Mouse (Mus musculus): ENCODE results near the gene Rps6ka5. TPM values are rescaled to one million over a fixed set of nuclear protein-coding genes. Genes with fewer than 3 reads are reported as not detected.
A peak's percentile ranks its signal among the peaks of the same experiment; 100 is the strongest.

The Rps6ka5 gene
- total RNA-seq, 1 experiment from 2014 or later: 55.7 TPM

GRCm38 (mm10) chr12:100687001-100687400, 39.8 kb downstream of the Rps6ka5 start:
- no peak for ATAC-seq (ENCODE audit: extremely low read depth, insufficient number of reproducible peaks, low FRiP score, poor library complexity, severe bottlenecking)

- ATAC-seq (ENCODE audit: extremely low read depth, insufficient number of reproducible peaks, low FRiP score, poor library complexity, severe bottlenecking): no peak
These were observed 45.0 kb downstream of the Rps6ka5 start for GRCm38 (mm10) chr12:100681752-100682151.

DNA sequence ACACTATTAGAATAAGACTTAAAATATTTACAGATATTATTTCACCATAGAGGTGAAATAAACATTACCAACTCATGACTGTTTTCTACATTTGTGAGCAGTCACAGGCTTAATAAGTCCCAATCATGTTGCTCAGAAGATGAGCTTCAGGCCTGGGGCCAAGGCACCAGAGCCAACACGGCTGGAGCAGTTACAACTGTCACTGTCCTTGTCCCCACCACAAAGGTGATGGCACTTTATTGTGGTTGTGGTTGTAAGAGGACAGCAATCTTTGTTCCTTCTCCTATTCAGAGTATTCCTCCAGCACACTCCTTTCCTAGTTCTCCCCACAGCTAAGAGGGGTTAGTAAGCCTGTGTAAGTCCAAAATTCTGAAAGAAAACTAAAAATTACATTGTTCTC, 45.5 kb downstream of the Rps6ka5 start:
- no peak for ATAC-seq (ENCODE audit: extremely low read depth, insufficient number of reproducible peaks, low FRiP score, poor library complexity, severe bottlenecking)

DNA sequence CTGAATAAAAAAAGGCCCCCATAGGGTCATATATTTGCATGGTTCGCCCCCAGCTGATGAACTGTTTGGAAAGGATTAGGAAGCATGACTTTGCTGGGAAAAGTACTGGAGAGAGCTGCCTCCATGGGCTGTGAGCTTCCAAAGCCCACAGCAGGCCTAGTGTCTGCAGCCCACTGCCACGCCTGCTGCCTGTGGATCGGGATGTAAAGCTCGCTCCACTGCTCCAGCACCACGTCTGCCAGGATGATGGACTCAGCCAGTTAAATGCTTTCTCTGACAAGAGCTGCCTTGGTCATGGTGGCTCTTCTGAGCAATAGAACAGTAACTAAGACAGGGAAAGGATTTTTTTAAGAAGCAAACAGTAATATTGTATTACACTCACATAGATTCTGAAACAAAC, 46.1 kb downstream of the Rps6ka5 start:
- no peak for ATAC-seq (ENCODE audit: extremely low read depth, insufficient number of reproducible peaks, low FRiP score, poor library complexity, severe bottlenecking)

DNA sequence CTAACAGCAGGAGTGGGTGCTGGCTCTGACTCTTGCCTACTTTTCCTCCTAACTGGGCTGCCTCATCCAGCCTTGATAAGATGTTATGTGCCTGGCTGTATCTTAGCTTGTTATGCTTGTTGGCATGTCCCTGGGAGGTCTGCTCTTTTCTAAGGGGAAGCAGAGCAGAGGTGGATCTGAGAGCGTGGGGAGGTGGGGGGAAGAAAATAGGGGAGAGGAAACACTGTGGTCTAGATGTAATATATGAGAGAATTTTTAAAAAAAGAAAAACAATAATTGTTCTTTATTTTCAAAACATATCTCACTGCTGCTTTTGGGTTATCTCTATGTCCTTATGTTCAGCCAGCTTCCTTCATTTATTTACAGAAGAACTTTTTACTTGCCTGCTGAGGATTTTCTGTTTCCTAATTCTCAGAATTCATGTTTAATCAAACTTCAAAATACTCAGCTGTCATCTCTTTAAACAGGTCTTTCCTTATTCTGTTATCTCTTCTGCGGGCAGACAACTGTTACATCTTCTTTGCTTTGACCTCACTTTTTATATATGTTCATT, 56.1 kb downstream of the Rps6ka5 start:
- ATAC-seq (ENCODE audit: extremely low read depth, insufficient number of reproducible peaks, low FRiP score, poor library complexity, severe bottlenecking): no peak

GRCm38 (mm10) chr12:100665294-100665693, 61.5 kb downstream of the Rps6ka5 start:
- no peak for ATAC-seq (ENCODE audit: extremely low read depth, insufficient number of reproducible peaks, low FRiP score, poor library complexity, severe bottlenecking)

DNA sequence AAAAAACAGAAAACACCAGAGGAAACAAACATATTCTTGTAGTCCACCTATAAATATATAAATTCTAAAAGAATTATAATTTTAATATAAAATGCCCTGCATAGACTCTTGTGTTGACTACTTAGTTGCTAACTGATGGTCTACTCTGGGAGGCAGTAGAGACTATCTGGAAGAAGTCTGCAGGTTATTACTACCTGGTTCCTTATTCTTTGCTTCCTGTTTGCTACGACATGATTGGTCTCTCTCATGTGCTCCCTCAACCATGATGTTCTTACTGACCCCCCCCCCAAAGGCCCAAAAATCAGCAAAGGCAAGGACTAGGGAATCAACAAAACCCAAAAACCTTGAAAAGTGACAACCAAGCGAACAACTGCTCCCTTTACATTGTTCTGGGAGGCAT, 66.7 kb downstream of the Rps6ka5 start:
- peak; percentile 89 for ATAC-seq (ENCODE audit: extremely low read depth, insufficient number of reproducible peaks, low FRiP score, poor library complexity, severe bottlenecking)

DNA sequence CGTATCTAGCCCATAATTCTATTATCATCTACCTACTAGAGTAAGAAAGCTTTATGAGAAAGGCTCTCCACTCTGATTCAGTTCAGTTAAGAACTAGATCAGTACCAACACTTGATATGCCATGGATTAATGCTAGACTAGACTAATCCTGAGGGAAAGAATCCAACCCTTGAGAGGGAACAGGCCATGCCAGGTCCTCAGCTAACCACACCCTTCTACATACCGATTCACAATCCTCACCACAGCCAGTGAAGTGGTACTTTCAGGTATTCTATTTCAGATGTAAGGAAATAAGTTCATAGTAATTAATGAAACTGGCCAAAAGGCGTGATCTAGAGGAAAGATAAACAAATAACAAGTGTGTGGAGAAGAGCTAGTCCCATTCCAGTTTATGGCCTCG, 70.8 kb downstream of the Rps6ka5 start:
- ATAC-seq (ENCODE audit: extremely low read depth, insufficient number of reproducible peaks, low FRiP score, poor library complexity, severe bottlenecking): no peak

DNA sequence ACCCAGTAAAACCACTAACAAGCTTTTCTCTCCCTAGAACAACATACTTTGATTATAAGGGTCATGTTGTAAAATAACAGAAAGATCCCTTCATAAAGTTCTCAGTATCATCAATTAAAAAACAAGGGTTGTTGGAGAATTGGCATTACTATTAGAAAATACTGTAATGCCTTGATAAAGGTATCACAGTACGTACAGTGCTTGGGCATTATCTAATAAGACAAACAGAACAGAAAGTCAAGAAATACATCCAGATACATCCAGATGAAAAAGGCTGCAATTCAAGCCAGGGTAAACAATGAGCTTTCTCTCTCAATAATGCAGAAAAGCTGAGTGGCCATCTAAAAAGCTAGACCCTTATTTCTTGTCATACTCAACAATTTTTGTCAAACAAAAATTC, 84.8 kb downstream of the Rps6ka5 start:
- no peak for ATAC-seq (ENCODE audit: extremely low read depth, insufficient number of reproducible peaks, low FRiP score, poor library complexity, severe bottlenecking)

DNA sequence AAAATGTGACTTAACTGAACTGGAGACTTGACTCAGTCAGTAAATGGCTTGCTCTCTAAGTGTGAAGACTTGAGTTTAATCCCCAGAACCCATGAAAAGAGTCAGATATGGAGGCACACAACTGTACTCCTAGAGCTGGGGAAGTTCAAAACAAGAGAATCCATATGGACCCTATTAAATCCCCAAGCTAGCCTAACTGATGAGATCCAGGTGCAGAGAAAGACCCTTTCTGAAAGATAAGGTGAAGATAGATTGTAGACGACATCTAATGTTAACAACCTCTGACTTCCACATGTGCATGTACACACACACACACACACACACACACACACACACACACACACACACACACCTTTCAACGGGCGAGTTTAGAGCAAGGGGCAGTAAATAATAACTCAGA, 86.1 kb downstream of the Rps6ka5 start:
- ATAC-seq (ENCODE audit: extremely low read depth, insufficient number of reproducible peaks, low FRiP score, poor library complexity, severe bottlenecking): no peak

DNA sequence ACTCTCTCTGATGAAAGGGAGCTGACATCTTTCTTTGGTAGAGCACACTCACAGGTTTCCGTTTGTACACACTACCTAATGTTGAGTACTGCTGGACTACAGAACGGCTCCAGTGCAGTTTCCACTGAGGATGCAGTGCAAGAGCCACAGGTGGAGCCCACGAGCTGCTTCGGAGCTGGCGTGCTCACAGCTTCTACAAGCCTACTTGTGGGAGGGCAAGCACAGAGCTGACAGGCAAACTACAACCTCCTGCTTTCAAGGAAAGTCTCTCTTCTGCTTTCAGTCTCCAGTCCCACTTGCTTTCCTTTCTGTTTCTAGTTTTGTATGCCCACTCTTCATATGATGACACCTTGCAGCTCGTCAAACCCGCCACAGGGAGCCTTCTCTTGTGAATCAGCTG, 87.1 kb downstream of the Rps6ka5 start:
- ATAC-seq (ENCODE audit: extremely low read depth, insufficient number of reproducible peaks, low FRiP score, poor library complexity, severe bottlenecking): peak; percentile 87

DNA sequence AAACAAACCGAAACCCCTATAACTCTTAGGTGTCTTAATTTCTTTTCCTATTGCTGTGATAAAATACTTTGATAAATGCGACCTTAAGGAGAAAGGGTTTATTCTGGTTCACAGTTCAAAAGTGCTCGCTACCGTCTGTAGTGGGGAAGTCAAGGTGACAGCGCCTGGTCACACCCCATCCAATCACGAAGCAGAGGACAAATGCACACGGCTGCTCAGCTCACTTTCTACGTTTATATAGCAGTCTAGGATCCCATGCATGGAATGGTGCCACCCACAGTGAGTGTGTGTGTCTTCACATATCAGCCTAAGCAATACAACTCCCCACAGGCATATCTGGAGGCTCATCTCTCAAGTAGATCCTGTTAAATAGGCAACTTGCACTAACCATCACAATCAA, 88.9 kb downstream of the Rps6ka5 start:
- no peak for ATAC-seq (ENCODE audit: extremely low read depth, insufficient number of reproducible peaks, low FRiP score, poor library complexity, severe bottlenecking)

DNA sequence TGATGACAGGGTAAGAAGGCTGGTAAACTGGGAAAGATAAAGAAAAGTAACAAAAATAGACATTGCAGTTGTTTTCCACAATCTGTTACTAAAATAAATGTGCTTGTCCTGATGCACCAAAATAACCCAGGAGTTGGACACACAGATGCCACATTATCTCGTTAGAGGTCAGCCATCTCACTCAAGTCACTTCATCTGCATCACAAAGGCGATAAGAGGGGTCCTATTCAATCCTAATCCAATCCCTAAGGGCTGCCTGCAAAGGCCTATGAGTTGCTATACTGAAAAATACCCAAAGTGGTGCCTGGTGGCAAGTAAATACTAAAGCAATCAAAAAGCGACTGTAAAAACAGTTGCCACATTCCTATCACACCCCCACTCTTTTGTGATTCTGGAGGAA, 90.0 kb downstream of the Rps6ka5 start:
- no peak for ATAC-seq (ENCODE audit: extremely low read depth, insufficient number of reproducible peaks, low FRiP score, poor library complexity, severe bottlenecking)

GRCm38 (mm10) chr12:100636299-100636633, 90.5 kb downstream of the Rps6ka5 start:
- ATAC-seq (ENCODE audit: extremely low read depth, insufficient number of reproducible peaks, low FRiP score, poor library complexity, severe bottlenecking): no peak

DNA sequence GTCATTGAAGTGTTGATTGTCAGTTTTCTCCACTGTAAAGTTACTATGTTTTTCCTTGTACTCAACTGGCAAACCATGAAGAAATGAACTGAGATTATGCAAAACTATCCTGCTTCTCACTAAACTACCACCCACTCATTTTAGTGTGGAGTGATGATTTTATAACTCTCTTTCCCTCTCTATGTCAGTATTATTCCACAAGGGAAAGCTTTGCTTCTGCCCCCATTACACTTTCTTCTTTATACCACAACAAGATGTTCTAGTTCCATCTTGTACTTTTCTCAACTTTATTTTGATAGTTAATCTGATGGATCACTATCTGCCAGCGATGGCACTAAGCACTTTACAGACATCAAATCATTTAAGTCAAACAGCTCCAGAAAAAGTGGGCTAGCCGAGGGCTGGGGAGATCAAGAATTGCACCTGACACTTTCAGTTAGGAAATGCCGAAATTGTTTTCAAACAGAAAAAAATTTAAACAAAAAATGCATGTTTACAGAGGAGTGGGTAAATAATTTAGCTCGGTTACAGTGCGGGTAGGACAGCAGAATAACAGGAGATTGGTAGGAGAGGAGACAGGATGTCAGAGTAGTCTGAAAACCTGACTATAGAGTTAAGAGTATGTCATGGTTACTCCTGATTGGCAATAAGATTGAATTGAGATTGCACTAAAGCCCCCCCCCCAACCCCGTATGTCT, 91.0 kb downstream of the Rps6ka5 start:
- ATAC-seq (ENCODE audit: extremely low read depth, insufficient number of reproducible peaks, low FRiP score, poor library complexity, severe bottlenecking): no peak

- ATAC-seq (ENCODE audit: extremely low read depth, insufficient number of reproducible peaks, low FRiP score, poor library complexity, severe bottlenecking): no peak
These were observed 93.6 kb downstream of the Rps6ka5 start for GRCm38 (mm10) chr12:100633231-100633630.

DNA sequence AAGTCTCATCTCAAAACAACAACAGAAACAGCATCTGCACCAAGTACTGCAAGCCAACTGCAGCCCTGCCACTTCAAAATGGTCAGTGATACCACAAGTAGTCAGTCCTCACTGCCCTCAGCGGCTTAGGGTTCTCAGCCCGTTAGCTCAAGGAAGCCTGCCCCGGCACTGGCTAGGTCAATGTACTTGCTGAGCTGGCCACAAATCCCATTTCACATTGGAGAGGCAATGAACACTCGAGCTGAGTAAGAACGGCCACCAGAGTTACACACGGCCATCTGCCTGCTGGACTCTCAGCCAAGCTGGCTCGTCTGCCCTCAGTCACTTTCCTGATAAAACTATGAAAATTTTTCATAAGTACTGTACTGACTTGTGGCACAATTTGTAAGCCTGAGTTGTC, 95.5 kb downstream of the Rps6ka5 start:
- no peak for ATAC-seq (ENCODE audit: extremely low read depth, insufficient number of reproducible peaks, low FRiP score, poor library complexity, severe bottlenecking)

- ATAC-seq (ENCODE audit: extremely low read depth, insufficient number of reproducible peaks, low FRiP score, poor library complexity, severe bottlenecking): no peak
These were observed 97.5 kb downstream of the Rps6ka5 start for GRCm38 (mm10) chr12:100629126-100629920.

GRCm38 (mm10) chr12:100626991-100627677, 99.6 kb downstream of the Rps6ka5 start:
- ATAC-seq (ENCODE audit: extremely low read depth, insufficient number of reproducible peaks, low FRiP score, poor library complexity, severe bottlenecking): no peak

Data from neutrophil, adult 5-6 weeks (primary cell).